Mouse (Mus musculus): ENCODE data around the gene Carm1. TPM values are rescaled to one million over a fixed set of nuclear protein-coding genes. Genes with fewer than 3 reads are reported as not detected.

Carm1 gene
- total RNA-seq, 2 experiments from 2014 or later: 17.0 to 65.9 TPM

Other genes with a start within 250 kb of the Carm1 start
- 2.5 and 5.4 TPM in 2 replicates for gene Ap1m2, start 234.6 kb upstream of the Carm1 start, total RNA-seq (2014; fragmentation: Nextera tagmentation)
- gene Ap1m2, start 234.6 kb upstream of the Carm1 start, total RNA-seq (2017): 0.10 and 0.43 TPM in 2 replicates
- gene Slc44a2, start 226.2 kb upstream of the Carm1 start, total RNA-seq (2014; fragmentation: Nextera tagmentation): 117 and 134 TPM in 2 replicates
- 83.5 and 89.1 TPM in 2 replicates for gene Slc44a2, start 226.2 kb upstream of the Carm1 start, total RNA-seq (2017)
- gene Ilf3, start 179.0 kb upstream of the Carm1 start, total RNA-seq (2014; fragmentation: Nextera tagmentation): 82.0 and 84.2 TPM in 2 replicates
- gene Ilf3, start 179.0 kb upstream of the Carm1 start, total RNA-seq (2017): 73.4 and 104 TPM in 2 replicates
- gene Qtrt1, start 135.1 kb upstream of the Carm1 start, total RNA-seq (2014; fragmentation: Nextera tagmentation): 40.4 and 45.7 TPM in 2 replicates
- 21.2 and 34.9 TPM in 2 replicates for gene Qtrt1, start 135.1 kb upstream of the Carm1 start, total RNA-seq (2017)
- gene Dnm2, start 122.0 kb upstream of the Carm1 start, total RNA-seq (2014; fragmentation: Nextera tagmentation): 76.9 and 91.2 TPM in 2 replicates
- gene Dnm2, start 122.0 kb upstream of the Carm1 start, total RNA-seq (2017): 87.7 and 113 TPM in 2 replicates
- gene Tmed1, start 36.6 kb upstream of the Carm1 start, total RNA-seq (2014; fragmentation: Nextera tagmentation): 8.4 and 13.9 TPM in 2 replicates
- gene Tmed1, start 36.6 kb upstream of the Carm1 start, total RNA-seq (2017): 17.4 and 23.6 TPM in 2 replicates
- 17.1 and 27.3 TPM in 2 replicates for gene AB124611, start 20.7 kb upstream of the Carm1 start, total RNA-seq (2014; fragmentation: Nextera tagmentation)
- 20.5 and 24.1 TPM in 2 replicates for gene AB124611, start 20.7 kb upstream of the Carm1 start, total RNA-seq (2017)
- gene Timm29, start 45.8 kb downstream of the Carm1 start, total RNA-seq (2014; fragmentation: Nextera tagmentation): 37.5 and 39.9 TPM in 2 replicates
- 51.6 and 59.1 TPM in 2 replicates for gene Timm29, start 45.8 kb downstream of the Carm1 start, total RNA-seq (2017)
- 16.2 and 19.9 TPM in 2 replicates for gene Yipf2, start 45.9 kb downstream of the Carm1 start, total RNA-seq (2014; fragmentation: Nextera tagmentation)
- gene Yipf2, start 45.9 kb downstream of the Carm1 start, total RNA-seq (2017): 12.2 and 18.2 TPM in 2 replicates
- 60.6 and 67.8 TPM in 2 replicates for gene Smarca4, start 69.3 kb downstream of the Carm1 start, total RNA-seq (2014; fragmentation: Nextera tagmentation)
- 58.6 and 60.7 TPM in 2 replicates for gene Smarca4, start 69.3 kb downstream of the Carm1 start, total RNA-seq (2017)
- 8.9 and 9.0 TPM in 2 replicates for gene Ldlr, start 176.6 kb downstream of the Carm1 start, total RNA-seq (2014; fragmentation: Nextera tagmentation)
- 13.1 and 15.5 TPM in 2 replicates for gene Ldlr, start 176.6 kb downstream of the Carm1 start, total RNA-seq (2017)
- gene Spc24, start 213.4 kb downstream of the Carm1 start, total RNA-seq (2014; fragmentation: Nextera tagmentation): 31.4 and 46.5 TPM in 2 replicates
- gene Spc24, start 213.4 kb downstream of the Carm1 start, total RNA-seq (2017): 117 and 138 TPM in 2 replicates